Mouse (Mus musculus) gastrocnemius, adult 8-10 months (tissue): ENCODE data around the gene Gsn. TPM values are rescaled to one million over a fixed set of nuclear protein-coding genes. Genes with fewer than 3 reads are reported as not detected.

Experiments used
- DNase-seq, 2 experiments: peaks; one replicate each; pipeline ENCODE4 v3.0.0; 2022; ENCODE audit warnings: low spot score in 2 of 2
- total RNA-seq, 4 experiments: library from RNA; stranded (reverse); gene quantifications; 2 replicates each; pipeline ENCODE4 v1.2.4; 2022

The Gsn gene
- total RNA-seq, 4 experiments from 2014 or later, result 276 to 604 (median 428) TPM

DNA sequence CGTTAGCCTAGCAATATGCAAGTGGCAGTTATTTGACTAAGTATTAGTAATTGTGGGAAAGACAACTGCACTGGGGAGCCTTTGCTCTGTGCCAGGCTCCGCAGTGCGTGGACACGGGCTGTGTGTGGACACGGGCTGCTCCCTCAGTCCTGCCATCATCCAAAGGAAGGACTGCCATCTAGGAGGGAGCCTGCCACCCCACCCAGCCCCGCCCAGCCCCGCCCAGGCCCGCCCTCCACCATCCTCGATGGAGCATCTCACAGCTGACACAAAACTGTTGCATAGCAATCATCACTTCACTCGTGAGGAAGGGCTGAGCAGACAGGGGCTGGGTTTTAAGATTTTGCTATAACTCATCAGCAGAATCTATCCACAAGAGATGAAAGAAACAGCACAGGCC lies 69.8 kb downstream of the Gsn start:
- no peak for DNase-seq

DNA sequence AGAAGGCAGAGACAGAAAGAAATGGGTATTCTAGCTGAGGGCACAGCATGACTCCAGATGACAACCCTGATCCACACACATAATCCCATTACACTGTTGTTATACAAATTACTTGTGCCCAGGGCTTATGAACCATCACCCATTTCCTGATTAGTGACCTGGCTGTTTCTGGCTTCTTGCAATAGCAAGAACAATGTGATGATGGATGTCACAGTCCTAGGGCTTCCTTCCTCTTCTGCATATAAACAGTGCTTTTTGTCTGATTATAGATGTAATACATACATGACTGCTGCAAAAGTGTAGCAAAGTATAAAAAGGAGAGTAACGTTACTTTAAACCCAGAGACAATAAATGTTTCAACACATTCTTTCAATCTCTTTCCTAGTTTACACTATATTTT lies 70.8 kb downstream of the Gsn start:
- no peak for DNase-seq

DNA sequence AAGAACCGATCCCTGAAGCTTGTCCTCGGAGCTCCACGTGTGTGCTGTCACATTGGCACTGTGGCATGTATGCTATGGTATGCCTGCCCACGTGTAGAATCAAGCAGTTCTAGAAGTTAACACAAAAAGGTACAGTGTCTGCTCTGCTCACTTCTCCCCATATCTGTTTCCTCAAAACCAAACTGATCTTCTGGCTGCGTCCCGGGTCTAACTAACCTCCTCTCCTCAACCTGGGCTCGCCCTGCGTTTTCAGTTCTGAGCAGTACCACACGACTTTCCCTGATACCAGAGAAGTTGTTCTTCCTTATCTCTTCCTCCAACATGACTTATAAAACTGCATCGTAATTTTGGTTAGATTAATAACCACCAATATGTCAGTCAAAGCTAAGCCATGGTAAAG lies 71.4 kb downstream of the Gsn start:
- DNase-seq, result no peak

DNA sequence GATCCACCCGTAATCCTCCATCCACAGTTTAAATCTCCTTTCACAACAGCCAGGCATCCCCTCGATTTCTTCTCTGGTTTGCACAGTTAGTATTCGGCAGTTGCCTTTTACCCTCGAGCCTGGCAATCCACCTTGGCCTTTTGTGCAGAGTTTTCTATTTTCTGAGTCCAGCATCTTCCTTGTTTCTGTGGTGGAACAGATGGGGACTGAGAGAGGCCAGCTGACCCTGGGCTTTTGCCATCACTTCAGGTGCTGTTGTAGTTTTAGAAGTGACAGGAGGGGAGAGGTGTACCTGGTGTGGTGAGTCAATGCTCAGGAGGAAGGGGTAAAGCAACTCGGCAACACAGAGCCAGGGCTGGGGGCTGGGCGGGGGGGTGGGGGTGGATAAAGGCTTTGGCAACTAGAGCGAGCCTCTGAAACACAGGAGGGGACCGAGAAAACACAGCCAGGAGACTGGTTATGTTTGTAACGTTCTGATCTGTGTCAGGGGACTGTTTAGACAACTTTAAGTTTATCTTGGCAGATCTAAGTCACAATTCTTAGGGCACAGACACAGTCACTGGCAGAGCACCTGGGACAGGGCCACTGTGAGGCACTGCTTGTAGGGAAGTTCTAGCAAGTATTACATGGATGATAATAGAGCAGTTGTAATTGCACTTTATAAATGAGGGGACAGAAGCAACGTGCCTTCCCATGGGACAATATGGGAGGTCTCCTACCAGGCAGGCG lies 72.0 kb downstream of the Gsn start:
- no peak for DNase-seq

DNA sequence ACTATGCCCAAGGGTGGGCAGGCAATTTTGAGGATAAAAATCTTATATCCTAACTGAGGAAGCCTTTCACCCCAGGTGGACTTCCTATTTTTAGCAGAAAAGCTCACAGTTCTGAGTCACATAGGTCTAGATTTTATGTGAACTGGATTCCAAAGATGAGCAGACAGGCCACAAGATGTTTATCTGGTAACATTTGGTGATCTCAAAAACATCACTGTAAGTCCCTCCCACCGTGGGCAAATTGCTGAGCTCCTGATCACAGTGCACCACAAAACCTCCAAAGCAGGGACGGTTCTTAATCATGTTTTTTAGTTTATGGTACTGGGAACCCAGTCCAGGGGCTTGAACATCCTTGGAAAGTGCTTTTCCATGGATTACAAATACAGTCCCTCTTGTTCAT lies 72.9 kb downstream of the Gsn start:
- DNase-seq, result no peak

DNA sequence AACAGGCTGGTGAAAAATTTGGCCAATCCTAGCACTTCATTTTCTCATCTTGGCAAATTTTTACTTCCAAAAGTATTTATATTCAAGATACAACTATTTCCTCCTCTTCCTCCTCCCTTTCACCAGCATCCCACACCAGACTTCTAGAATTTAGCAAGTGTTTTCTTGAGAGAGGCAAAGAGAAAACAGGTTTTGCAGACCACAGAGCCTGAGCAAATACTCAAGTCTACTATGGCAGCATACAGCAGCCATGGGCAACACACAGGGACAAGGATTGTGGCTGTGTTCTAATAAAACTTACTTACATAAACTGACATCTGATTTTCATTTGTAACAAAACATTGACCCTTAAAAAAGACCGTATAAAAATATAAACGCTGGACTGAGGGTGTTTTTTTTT lies 75.0 kb downstream of the Gsn start:
- no peak for DNase-seq

DNA sequence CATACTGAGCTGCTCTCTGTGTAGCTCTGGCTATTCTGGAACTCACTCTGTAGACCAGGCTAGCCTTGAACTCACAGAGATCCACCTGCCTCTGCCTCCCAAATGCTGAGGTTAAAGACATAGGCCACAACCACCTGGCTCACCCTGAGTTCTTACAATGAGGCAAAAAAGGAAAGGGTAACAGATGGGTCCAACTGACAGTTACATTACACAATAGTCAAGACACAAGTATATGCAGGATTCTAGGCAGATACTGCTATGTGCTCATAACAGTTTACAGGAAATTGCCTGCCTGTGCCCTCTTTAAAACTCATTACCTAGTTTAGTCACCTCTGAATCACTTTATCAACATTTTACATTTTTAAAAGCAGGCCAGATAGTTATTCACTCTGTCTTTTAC lies 77.5 kb downstream of the Gsn start:
- DNase-seq, result no peak

DNA sequence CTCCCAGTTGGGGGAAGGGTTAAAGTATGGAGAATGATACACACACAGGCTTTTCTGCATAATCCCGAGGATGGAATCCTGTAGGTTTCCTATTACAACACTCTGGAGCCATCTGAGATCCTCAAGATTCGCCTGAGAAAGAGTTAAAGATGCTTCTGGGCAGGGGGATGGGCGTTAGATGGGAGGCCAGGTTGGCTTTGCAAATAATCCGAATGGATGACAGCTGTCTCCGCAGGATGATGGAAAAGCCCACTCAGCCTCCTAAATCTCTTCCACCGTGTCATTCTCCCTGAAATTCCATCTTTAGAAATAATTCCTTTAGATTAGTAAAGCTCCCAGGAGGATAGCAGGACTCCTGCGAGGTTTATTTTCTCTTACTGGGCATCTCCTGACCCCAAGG lies 79.4 kb downstream of the Gsn start:
- no peak for DNase-seq

DNA sequence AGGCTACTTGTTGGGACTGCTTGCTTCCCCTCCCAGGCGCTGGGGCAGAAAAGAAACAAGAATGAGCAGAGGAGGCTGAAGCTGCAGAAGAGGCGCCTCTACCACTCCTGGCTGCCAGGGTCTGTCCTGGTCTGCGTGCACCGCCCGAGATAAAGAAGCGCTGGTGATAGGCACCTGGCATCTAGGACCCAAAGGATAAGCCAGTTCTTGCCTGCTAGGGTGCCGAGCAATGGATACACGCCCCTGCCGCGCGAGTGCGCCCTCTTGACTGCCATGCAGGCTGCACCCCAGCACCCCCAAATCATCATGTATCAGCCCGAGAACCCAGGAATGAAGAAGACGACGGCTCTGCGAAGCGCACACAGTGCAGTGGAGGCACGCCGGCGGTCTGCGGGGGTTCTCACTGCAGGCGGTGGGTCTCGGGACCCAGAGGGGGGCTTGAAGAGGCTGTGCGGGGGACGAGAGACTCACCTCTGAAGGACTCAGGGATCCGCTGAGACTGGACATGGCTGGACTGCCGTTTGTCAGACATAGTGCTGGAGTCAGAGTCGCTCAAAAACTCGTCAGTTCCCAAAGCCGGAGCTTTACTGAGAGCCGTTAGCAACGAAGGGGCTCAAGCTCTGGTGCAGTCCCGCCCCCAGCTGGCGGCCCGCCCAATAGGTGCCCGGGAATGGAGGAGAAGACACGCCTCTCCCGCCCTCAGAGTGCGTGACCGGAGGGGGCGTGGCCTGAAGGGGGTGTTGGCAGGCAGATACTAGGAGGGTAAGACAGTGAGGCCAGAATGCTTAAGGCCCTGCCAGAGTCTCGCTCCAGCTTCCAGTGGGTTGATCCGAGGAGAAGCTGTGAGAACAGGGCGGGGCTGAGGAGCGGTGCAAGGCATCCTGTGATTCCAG lies 80.5 kb downstream of the Gsn start, which contains the start of gene Stom:
Gene Stom (minus strand): TSS at position 589 of the 893 bp plus-strand sequence.
- DNase-seq, result peak; percentile 99 to 100

DNA sequence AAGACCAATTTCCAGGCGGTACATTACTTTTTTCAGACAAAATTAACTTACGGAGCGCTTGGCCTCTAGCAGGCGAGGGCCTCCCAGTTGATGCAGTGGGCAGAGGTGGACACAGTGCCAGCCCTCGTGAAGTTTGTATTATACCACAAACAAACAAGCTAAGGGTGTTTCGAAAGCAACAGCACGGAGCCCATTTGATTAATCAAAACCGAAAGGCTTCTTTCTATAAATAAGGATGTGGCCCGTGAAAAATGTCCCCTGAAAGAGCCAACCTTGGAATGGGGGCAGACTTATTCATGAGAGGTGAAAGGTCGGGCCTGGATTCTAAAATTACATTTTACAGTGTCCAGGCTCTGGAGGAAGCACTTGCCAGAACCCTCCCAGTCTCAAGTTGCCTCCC lies 81.2 kb downstream of the Gsn start:
- DNase-seq, result peak; percentile 27 to 32

DNA sequence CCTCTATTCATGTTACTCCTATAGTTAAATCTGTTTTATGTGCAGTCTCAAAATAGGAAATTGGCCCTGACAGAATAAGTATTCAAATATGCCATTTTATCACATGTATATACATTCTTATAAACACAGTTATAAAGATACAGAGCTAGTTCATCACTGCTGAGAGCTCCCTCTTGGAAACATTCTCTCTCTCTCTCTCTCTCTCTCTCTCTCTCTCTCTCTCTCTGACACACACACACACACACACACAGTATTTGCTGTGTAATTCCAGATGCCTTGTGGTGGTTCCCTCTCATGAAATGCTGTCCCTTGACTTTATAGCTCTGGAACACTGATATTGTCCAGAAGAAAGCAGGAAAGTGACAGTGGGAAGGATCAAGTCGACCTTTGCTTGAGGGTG lies 81.9 kb downstream of the Gsn start:
- no peak for DNase-seq

DNA sequence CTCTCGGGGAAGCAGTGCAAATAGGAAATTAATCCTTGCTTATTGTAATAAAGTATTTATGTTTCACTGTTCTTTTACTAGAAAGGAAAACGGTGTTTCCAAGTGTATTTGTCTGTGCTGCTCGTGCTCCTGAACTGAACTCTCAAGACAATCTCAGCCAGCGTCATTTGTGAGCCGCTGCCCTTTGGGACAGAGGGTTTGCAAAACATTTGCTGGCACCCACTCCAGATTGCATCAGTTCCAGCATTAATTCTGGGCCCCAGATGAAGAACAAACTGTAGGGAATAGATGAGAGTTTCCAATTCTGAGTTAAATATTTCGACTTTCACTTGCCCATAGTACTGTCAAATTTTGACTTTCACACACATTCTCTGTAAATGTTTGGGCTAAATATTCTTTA lies 82.5 kb downstream of the Gsn start:
- peak; percentile 24 to 44 for DNase-seq

DNA sequence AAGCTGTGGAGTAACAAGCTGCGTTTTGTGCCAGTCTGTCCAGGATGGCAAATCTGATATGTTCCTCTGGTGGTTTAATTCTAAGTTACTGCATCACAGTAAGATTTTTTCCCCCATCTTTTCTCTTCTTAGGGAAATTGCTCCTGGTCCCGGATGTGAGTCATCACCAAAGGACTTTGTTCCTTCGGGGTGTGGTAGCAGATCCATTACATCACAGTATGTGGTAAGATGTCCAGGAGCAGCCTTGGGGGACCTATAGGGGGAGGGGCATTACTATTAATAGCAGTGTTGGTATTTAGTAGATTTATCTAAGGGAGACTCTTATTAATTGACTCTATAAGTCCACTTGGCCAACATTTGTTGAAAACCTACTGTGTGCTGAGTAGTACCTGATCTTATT lies 86.4 kb downstream of the Gsn start:
- no peak for DNase-seq

DNA sequence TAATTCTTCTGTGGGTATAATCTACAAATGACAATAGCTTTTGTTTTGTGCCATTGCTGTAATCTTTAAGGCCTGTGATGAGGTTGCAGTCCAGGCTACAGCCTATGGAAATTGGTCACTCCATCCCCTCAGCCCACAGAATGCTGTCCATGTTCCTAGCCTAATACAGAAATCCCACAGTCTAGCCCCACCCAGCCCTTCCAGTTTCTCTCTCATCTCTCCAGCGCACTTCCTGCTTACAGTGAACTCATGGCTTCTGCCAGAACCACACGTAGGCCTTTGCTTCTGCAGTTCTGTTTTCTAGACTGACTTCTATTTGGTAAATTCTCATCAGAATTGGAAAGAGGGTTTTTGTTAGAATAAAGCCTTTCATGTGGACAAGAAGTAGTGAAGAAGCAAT lies 89.8 kb downstream of the Gsn start:
- DNase-seq, result no peak

DNA sequence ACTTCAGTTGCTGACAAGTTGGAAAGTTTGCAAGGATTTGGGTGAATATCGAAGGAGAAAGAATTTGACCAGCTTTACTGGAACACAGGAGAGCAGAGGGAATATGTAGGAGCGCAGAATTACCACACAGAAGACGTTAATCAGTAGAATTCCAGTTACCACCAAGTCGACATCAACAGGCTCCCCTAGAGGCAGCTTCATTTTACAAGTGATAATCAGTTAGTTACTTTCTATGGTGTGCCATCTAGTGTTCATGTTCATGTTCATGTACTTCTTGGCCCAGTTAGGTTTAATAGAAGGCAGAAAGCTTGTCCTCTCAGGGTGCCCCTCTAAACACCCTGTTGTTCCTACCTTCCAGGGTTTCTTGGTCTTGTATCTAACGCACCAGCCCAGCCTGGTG lies 93.0 kb downstream of the Gsn start:
- no peak for DNase-seq

Other genes with a start within 250 kb of the Gsn start
- gene Hc, start 194.9 kb upstream of the Gsn start, total RNA-seq, result under 1 TPM in 1 of 4 experiments, not detected in 3; 0.21 TPM
- gene AI182371, start 154.8 kb upstream of the Gsn start, total RNA-seq, result under 1 TPM in 1 of 4 experiments, not detected in 3; 0.16 TPM
- 1 to 10 TPM; 4.1 to 6.0 (median 4.6) TPM for gene Cntrl, start 146.9 kb upstream of the Gsn start, total RNA-seq
- 10 to 100 TPM; 70.2 to 83.8 (median 76.1) TPM for gene Rab14, start 55.3 kb upstream of the Gsn start, total RNA-seq
- gene Stom, start 80.6 kb downstream of the Gsn start, total RNA-seq, result 10 to 100 TPM; 25.3 to 27.8 (median 26.6) TPM
- gene 4930568D16Rik, start 111.3 kb downstream of the Gsn start, total RNA-seq, result not detected
- gene 4930402F06Rik, start 140.8 kb downstream of the Gsn start, total RNA-seq, result not detected
- 1 to 10 TPM; 3.3 to 5.5 (median 4.0) TPM for gene Ggta1, start 206.9 kb downstream of the Gsn start, total RNA-seq